Mouse (Mus musculus): ENCODE data around the gene Klhl3.
A peak's percentile ranks its signal among the peaks of the same experiment; 100 is the strongest.

The Klhl3 gene

GRCm38 (mm10) chr13:58067540-58068103 is 45.8 kb downstream of the Klhl3 start:
- DNase-seq (ENCODE audit: low read depth, low spot score): peak; percentile 93

- DNase-seq (ENCODE audit: low read depth, low spot score): peak; percentile 82
Observed at GRCm38 (mm10) chr13:58066496-58067389, 46.6 kb downstream of the Klhl3 start.

- DNase-seq (ENCODE audit: low read depth, low spot score): no peak
Observed at GRCm38 (mm10) chr13:58066081-58066495, 47.3 kb downstream of the Klhl3 start.

GRCm38 (mm10) chr13:58065316-58065715 is 48.1 kb downstream of the Klhl3 start:
- DNase-seq (ENCODE audit: low read depth, low spot score): no peak

GRCm38 (mm10) chr13:58057953-58058870 is 55.2 kb downstream of the Klhl3 start:
- no peak for DNase-seq (ENCODE audit: low read depth, low spot score)

- peak; percentile 57 for DNase-seq (ENCODE audit: low read depth, low spot score)
Observed at GRCm38 (mm10) chr13:58056618-58057017, 56.8 kb downstream of the Klhl3 start.

GRCm38 (mm10) chr13:58053628-58054027 is 59.8 kb downstream of the Klhl3 start:
- no peak for DNase-seq (ENCODE audit: low read depth, low spot score)

GRCm38 (mm10) chr13:58051654-58052053 is 61.7 kb downstream of the Klhl3 start:
- no peak for DNase-seq (ENCODE audit: low read depth, low spot score)

- peak; percentile 53 for DNase-seq (ENCODE audit: low read depth, low spot score)
Observed at GRCm38 (mm10) chr13:58051251-58051650, 62.1 kb downstream of the Klhl3 start.

- peak; percentile 86 for DNase-seq (ENCODE audit: low read depth, low spot score)
Observed at GRCm38 (mm10) chr13:58049121-58049520, 64.3 kb downstream of the Klhl3 start.

GRCm38 (mm10) chr13:58048076-58048475 is 65.3 kb downstream of the Klhl3 start:
- peak; percentile 60 for DNase-seq (ENCODE audit: low read depth, low spot score)

- DNase-seq (ENCODE audit: low read depth, low spot score): no peak
Observed at GRCm38 (mm10) chr13:58046178-58046577, 67.2 kb downstream of the Klhl3 start.

- DNase-seq (ENCODE audit: low read depth, low spot score): peak; percentile 66
Observed at GRCm38 (mm10) chr13:58045278-58045677, 68.1 kb downstream of the Klhl3 start.

GRCm38 (mm10) chr13:58043278-58043677 is 70.1 kb downstream of the Klhl3 start:
- DNase-seq (ENCODE audit: low read depth, low spot score): no peak

GRCm38 (mm10) chr13:58040112-58040511 is 73.3 kb downstream of the Klhl3 start:
- DNase-seq (ENCODE audit: low read depth, low spot score): no peak

GRCm38 (mm10) chr13:58037506-58037905 is 75.9 kb downstream of the Klhl3 start:
- no peak for DNase-seq (ENCODE audit: low read depth, low spot score)

GRCm38 (mm10) chr13:58035470-58036156 is 77.8 kb downstream of the Klhl3 start:
- no peak for DNase-seq (ENCODE audit: low read depth, low spot score)

- DNase-seq (ENCODE audit: low read depth, low spot score): no peak
Observed at GRCm38 (mm10) chr13:58034985-58035384, 78.4 kb downstream of the Klhl3 start.

- DNase-seq (ENCODE audit: low read depth, low spot score): no peak
Observed at GRCm38 (mm10) chr13:58034507-58034906, 78.9 kb downstream of the Klhl3 start.

GRCm38 (mm10) chr13:58031755-58032154 is 81.6 kb downstream of the Klhl3 start:
- DNase-seq (ENCODE audit: low read depth, low spot score): peak; percentile 82

- DNase-seq (ENCODE audit: low read depth, low spot score): no peak
Observed at GRCm38 (mm10) chr13:58027115-58027514, 86.3 kb downstream of the Klhl3 start.
